Mouse (Mus musculus): ENCODE measurements around the gene Tmem59l. TPM values are rescaled to one million over a fixed set of nuclear protein-coding genes. Genes with fewer than 3 reads are reported as not detected.

Gene Tmem59l
- 10.2 and 14.5 TPM in 2 replicates for polyA plus RNA-seq (2014; fragmentation: Nextera tagmentation; extraction: Ambion mirVana)

DNA sequence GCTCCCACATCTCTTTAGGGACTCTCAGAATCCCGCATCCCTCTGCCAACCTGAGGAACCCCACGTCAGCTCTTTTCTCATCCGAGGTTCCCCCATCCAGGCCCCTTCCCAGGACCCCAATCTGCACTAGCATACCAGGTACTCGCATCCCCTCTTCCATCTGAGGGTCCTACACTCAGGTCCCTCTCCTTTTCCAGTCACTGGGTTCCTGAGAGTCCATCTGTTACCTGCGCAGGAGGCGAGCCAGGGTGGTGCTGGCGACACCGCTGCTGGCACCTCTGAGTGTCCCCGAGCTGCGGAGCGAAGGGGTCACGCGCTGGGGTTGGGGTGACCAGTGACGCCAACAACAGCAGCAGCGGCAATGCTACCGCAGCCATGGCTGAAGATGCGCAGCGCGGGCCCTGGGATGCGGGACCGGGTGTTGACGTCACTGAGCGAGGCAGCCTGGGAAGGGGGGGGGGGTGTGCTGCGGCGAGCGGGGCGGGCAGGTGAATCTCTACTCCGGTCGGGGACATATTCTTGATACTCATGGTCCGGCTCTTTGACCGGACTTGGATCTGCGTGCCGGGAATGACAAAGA is at the start of gene Tmem59l:
Tmem59l (minus strand) TSS at position 418 of the 580 bp plus-strand sequence.
- DNase-seq (ENCODE audit: low spot score): no peak
- no peaks in the 10 kb centered on the region for H3K9me3 ChIP-seq (ENCODE audit: control insufficient read depth, low read length)
- H3K4me2 ChIP-seq (ENCODE audit: low read depth, low read length): peak within 1 kb of the TSS; percentile 69
- H3K4me1 ChIP-seq (ENCODE audit: control insufficient read depth, insufficient read depth, low read length): peaks cover 44% of the 10 kb centered on the region
- no peak for ATAC-seq (ENCODE audit: low read depth)
- H3K27ac ChIP-seq (replicated peaks; ENCODE audit: low read depth, low read length): no peak within 1 kb of the TSS; the same call in 1 of the 2 replicates
- peak within 1 kb of the TSS; percentile 60 for H3K9ac ChIP-seq (ENCODE audit: low read depth, low read length)
- 5% methylated on average over 31 of the region's 33 CpGs for WGBS
- peak within 1 kb of the TSS; percentile 33 for H3K4me3 ChIP-seq (ENCODE audit: low read depth, low read length)
- no peaks in the 10 kb centered on the region for H3K36me3 ChIP-seq (ENCODE audit: control insufficient read depth, insufficient read depth, low read length)
- peaks cover 64% of the 10 kb centered on the region for H3K27me3 ChIP-seq (replicated peaks; ENCODE audit: control insufficient read depth, insufficient read depth, low read length)

- Histone ChIP-seq H3K27ac (replicated peaks; ENCODE audit: low read depth, low read length) (no peak overlapping the region), H3K27me3 (replicated peaks; ENCODE audit: control insufficient read depth, insufficient read depth, low read length) (no peaks in the 10 kb centered on the region), H3K9ac (ENCODE audit: low read depth, low read length) (no peak overlapping the region), H3K4me3 (ENCODE audit: low read depth, low read length) (no peak overlapping the region), H3K4me2 (ENCODE audit: low read depth, low read length) (no peak overlapping the region), H3K9me3 (ENCODE audit: control insufficient read depth, low read length) (no peaks in the 10 kb centered on the region), H3K36me3 (ENCODE audit: control insufficient read depth, insufficient read depth, low read length) (peaks cover 61% of the 10 kb centered on the region), H3K4me1 (ENCODE audit: control insufficient read depth, insufficient read depth, low read length) (peaks cover 6% of the 10 kb centered on the region)
- 89% methylated on average over 2 of the region's 2 CpGs for WGBS
- ATAC-seq (ENCODE audit: low read depth): no peak
- DNase-seq (ENCODE audit: low spot score): no peak
Observed at GRCm38 (mm10) chr8:70535701-70536100, 48.5 kb upstream of the Tmem59l start.

GRCm38 (mm10) chr8:70535221-70535620 is 48.1 kb upstream of the Tmem59l start:
- Histone ChIP-seq H3K4me2 (ENCODE audit: low read depth, low read length) (no peak overlapping the region), H3K9ac (ENCODE audit: low read depth, low read length) (no peak overlapping the region), H3K27ac (replicated peaks; ENCODE audit: low read depth, low read length) (no peak overlapping the region), H3K4me3 (ENCODE audit: low read depth, low read length) (no peak overlapping the region), H3K4me1 (ENCODE audit: control insufficient read depth, insufficient read depth, low read length) (peaks cover 1% of the 10 kb centered on the region), H3K9me3 (ENCODE audit: control insufficient read depth, low read length) (no peaks in the 10 kb centered on the region), H3K27me3 (replicated peaks; ENCODE audit: control insufficient read depth, insufficient read depth, low read length) (no peaks in the 10 kb centered on the region), H3K36me3 (ENCODE audit: control insufficient read depth, insufficient read depth, low read length) (peaks cover 66% of the 10 kb centered on the region)
- 87% methylated on average over 3 of the region's 3 CpGs for WGBS
- DNase-seq (ENCODE audit: low spot score) (no peak), ATAC-seq (ENCODE audit: low read depth) (no peak)

GRCm38 (mm10) chr8:70534281-70534680 is 47.1 kb upstream of the Tmem59l start:
- H3K36me3 ChIP-seq (ENCODE audit: control insufficient read depth, insufficient read depth, low read length): peaks cover 75% of the 10 kb centered on the region
- no peaks in the 10 kb centered on the region for H3K4me1 ChIP-seq (ENCODE audit: control insufficient read depth, insufficient read depth, low read length)
- no peak overlapping the region for H3K27ac ChIP-seq (replicated peaks; ENCODE audit: low read depth, low read length)
- no peak overlapping the region for H3K9ac ChIP-seq (ENCODE audit: low read depth, low read length)
- no peak overlapping the region for H3K4me3 ChIP-seq (ENCODE audit: low read depth, low read length)
- ATAC-seq (ENCODE audit: low read depth) (no peak), DNase-seq (ENCODE audit: low spot score) (no peak)
- no peaks in the 10 kb centered on the region for H3K9me3 ChIP-seq (ENCODE audit: control insufficient read depth, low read length)
- H3K4me2 ChIP-seq (ENCODE audit: low read depth, low read length): no peak overlapping the region
- H3K27me3 ChIP-seq (replicated peaks; ENCODE audit: control insufficient read depth, insufficient read depth, low read length): no peaks in the 10 kb centered on the region
- 94% methylated on average over 12 of the region's 12 CpGs for WGBS

- Histone ChIP-seq H3K9me3 (ENCODE audit: control insufficient read depth, low read length) (no peaks in the 10 kb centered on the region), H3K36me3 (ENCODE audit: control insufficient read depth, insufficient read depth, low read length) (peaks cover 58% of the 10 kb centered on the region), H3K4me2 (ENCODE audit: low read depth, low read length) (no peak overlapping the region), H3K27ac (replicated peaks; ENCODE audit: low read depth, low read length) (no peak overlapping the region), H3K27me3 (replicated peaks; ENCODE audit: control insufficient read depth, insufficient read depth, low read length) (no peaks in the 10 kb centered on the region), H3K4me1 (ENCODE audit: control insufficient read depth, insufficient read depth, low read length) (peaks cover 12% of the 10 kb centered on the region), H3K4me3 (ENCODE audit: low read depth, low read length) (no peak overlapping the region), H3K9ac (ENCODE audit: low read depth, low read length) (no peak overlapping the region)
- ATAC-seq (ENCODE audit: low read depth) (no peak), DNase-seq (ENCODE audit: low spot score) (no peak)
- 95% methylated on average over 2 of the region's 2 CpGs for WGBS
Observed at GRCm38 (mm10) chr8:70530314-70530713, 43.2 kb upstream of the Tmem59l start.

GRCm38 (mm10) chr8:70529741-70530161 is 42.6 kb upstream of the Tmem59l start:
- Histone ChIP-seq H3K4me2 (ENCODE audit: low read depth, low read length) (no peak overlapping the region), H3K9ac (ENCODE audit: low read depth, low read length) (no peak overlapping the region), H3K4me3 (ENCODE audit: low read depth, low read length) (no peak overlapping the region), H3K9me3 (ENCODE audit: control insufficient read depth, low read length) (no peaks in the 10 kb centered on the region), H3K4me1 (ENCODE audit: control insufficient read depth, insufficient read depth, low read length) (peaks cover 12% of the 10 kb centered on the region), H3K27ac (replicated peaks; ENCODE audit: low read depth, low read length) (no peak overlapping the region), H3K36me3 (ENCODE audit: control insufficient read depth, insufficient read depth, low read length) (peaks cover 53% of the 10 kb centered on the region), H3K27me3 (replicated peaks; ENCODE audit: control insufficient read depth, insufficient read depth, low read length) (no peaks in the 10 kb centered on the region)
- ATAC-seq (ENCODE audit: low read depth) (no peak), DNase-seq (ENCODE audit: low spot score) (no peak)
- 95% methylated on average over 3 of the region's 3 CpGs for WGBS

- Histone ChIP-seq H3K9ac (ENCODE audit: low read depth, low read length) (no peak overlapping the region), H3K4me2 (ENCODE audit: low read depth, low read length) (no peak overlapping the region), H3K36me3 (ENCODE audit: control insufficient read depth, insufficient read depth, low read length) (peaks cover 48% of the 10 kb centered on the region), H3K4me3 (ENCODE audit: low read depth, low read length) (no peak overlapping the region), H3K27ac (replicated peaks; ENCODE audit: low read depth, low read length) (no peak overlapping the region), H3K9me3 (ENCODE audit: control insufficient read depth, low read length) (no peaks in the 10 kb centered on the region), H3K27me3 (replicated peaks; ENCODE audit: control insufficient read depth, insufficient read depth, low read length) (no peaks in the 10 kb centered on the region), H3K4me1 (ENCODE audit: control insufficient read depth, insufficient read depth, low read length) (peaks cover 12% of the 10 kb centered on the region)
- DNase-seq (ENCODE audit: low spot score) (no peak), ATAC-seq (ENCODE audit: low read depth) (no peak)
- WGBS: 83% methylated on average over 3 of the region's 5 CpGs
Observed at GRCm38 (mm10) chr8:70529299-70529698, 42.1 kb upstream of the Tmem59l start.

DNA sequence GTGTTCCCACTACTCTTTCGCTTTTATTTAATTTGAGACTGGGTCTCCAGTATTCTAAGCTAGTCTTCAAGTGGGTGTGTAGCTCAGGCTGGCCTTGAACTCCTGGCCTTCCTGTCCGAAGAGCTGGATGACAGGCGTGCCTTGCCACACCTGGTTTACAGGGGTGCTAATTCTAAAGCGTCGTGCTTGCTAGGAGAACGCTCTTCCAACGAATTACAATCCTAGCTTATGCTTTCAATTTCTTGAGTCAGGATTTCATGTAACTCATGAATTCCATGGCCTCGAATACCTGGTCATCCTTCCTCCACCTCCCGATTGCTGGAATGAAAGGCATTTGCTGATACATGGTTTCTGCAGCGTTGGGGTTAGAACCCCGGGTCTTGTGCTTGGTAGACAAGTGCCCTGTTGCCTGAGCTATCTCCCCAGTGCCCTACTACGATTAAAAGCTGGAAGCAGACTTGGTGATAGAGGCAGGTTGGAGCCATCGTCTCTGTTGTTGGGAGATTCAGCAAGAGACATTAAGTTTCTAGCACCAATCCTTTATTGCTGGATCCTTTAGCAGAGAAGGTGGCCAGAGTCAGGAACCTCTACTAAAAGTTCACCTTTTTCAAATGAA is 41.1 kb upstream of the Tmem59l start:
- DNase-seq (ENCODE audit: low spot score) (no peak), ATAC-seq (ENCODE audit: low read depth) (no peak)
- H3K4me3 ChIP-seq (ENCODE audit: low read depth, low read length): peak overlapping the region; percentile 67
- H3K9ac ChIP-seq (ENCODE audit: low read depth, low read length): peak overlapping the region; percentile 91
- H3K36me3 ChIP-seq (ENCODE audit: control insufficient read depth, insufficient read depth, low read length): peaks cover 38% of the 10 kb centered on the region
- peak overlapping the region; percentile 77; the same call in 1 of the 2 replicates for H3K27ac ChIP-seq (replicated peaks; ENCODE audit: low read depth, low read length)
- H3K4me1 ChIP-seq (ENCODE audit: control insufficient read depth, insufficient read depth, low read length): peaks cover 16% of the 10 kb centered on the region
- H3K4me2 ChIP-seq (ENCODE audit: low read depth, low read length): peak overlapping the region; percentile 88
- no peaks in the 10 kb centered on the region for H3K27me3 ChIP-seq (replicated peaks; ENCODE audit: control insufficient read depth, insufficient read depth, low read length)
- 32% methylated on average over 13 of the region's 13 CpGs for WGBS
- H3K9me3 ChIP-seq (ENCODE audit: control insufficient read depth, low read length): no peaks in the 10 kb centered on the region
